Mouse (Mus musculus): ENCODE measurements around the gene Ubn2. TPM values are rescaled to one million over a fixed set of nuclear protein-coding genes. Genes with fewer than 3 reads are reported as not detected.
"Not testable (repeated sequence)": the region's sequence is repeated elsewhere in the genome, so short reads cannot be mapped to it uniquely, and the experiment has no call there.

Gene Ubn2
- polyA plus RNA-seq, 1 experiment = 16.6 TPM

DNA sequence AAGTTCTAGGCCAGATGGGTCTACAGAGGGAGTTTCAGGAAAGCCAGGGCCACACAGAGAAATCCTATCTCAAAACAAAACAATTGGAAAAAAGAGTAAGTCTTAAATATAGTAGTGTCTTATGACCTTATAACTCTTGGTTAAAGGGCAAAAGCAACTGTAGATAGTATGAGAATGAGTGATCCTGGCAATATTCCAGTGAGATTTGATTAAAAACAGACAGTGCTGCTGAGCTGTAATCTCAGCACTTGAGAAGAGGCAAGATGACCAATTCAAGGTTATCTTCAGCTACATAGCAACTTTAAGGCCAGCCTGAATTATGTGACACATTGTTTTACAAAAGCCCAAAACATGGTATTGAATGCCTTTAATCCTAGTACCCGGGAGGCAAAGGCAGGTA lies 114.0 kb downstream of the Ubn2 start:
- TF ChIP-seq POLR2A (IDR thresholded peaks at IDR 0.05; ENCODE audit: control insufficient read depth, extremely low read depth, insufficient read depth, low read length, poor library complexity) = no peak
- TF ChIP-seq CTCF (IDR thresholded peaks at IDR 0.05; ENCODE audit: borderline replicate concordance, control insufficient read depth, extremely low read depth, insufficient read depth, low read length, poor library complexity) = no peak
- DNase-seq = no peak
- WGBS = 97% methylated on average over 1 of the region's 1 CpGs
- no peak overlapping the region for H3K27ac ChIP-seq (ENCODE audit: control insufficient read depth, insufficient read depth, low read length)
- no peaks in the 10 kb centered on the region for H3K27me3 ChIP-seq (ENCODE audit: control insufficient read depth, insufficient read depth, low read length)
- no peaks in the 10 kb centered on the region for H3K36me3 ChIP-seq (ENCODE audit: control insufficient read depth, insufficient read depth, low read length)
- H3K4me3 ChIP-seq (ENCODE audit: control insufficient read depth, insufficient read depth, low read length) = no peak overlapping the region
- H3K4me1 ChIP-seq (replicated peaks; ENCODE audit: control insufficient read depth, insufficient read depth, low read length) = no peaks in the 10 kb centered on the region

GRCm38 (mm10) chr6:38548595-38548994 lies 114.8 kb downstream of the Ubn2 start:
- H3K4me1 ChIP-seq (replicated peaks; ENCODE audit: control insufficient read depth, insufficient read depth, low read length); H3K27me3 ChIP-seq (ENCODE audit: control insufficient read depth, insufficient read depth, low read length); H3K36me3 ChIP-seq (ENCODE audit: control insufficient read depth, insufficient read depth, low read length); H3K27ac ChIP-seq (ENCODE audit: control insufficient read depth, insufficient read depth, low read length); H3K4me3 ChIP-seq (ENCODE audit: control insufficient read depth, insufficient read depth, low read length); DNase-seq: not testable (repeated sequence)
- WGBS = 94% methylated on average over 7 of the region's 7 CpGs

GRCm38 (mm10) chr6:38549840-38550239 lies 116.1 kb downstream of the Ubn2 start:
- WGBS = 85% methylated on average over 6 of the region's 6 CpGs
- H3K4me3 ChIP-seq (ENCODE audit: control insufficient read depth, insufficient read depth, low read length) = not testable (repeated sequence)

GRCm38 (mm10) chr6:38550250-38551061 lies 116.7 kb downstream of the Ubn2 start:
- H3K4me3 ChIP-seq (ENCODE audit: control insufficient read depth, insufficient read depth, low read length) = peak overlapping the region; percentile 60
- TF ChIP-seq CTCF (IDR thresholded peaks at IDR 0.05; ENCODE audit: borderline replicate concordance, control insufficient read depth, extremely low read depth, insufficient read depth, low read length, poor library complexity) (no peak), POLR2A (IDR thresholded peaks at IDR 0.05; ENCODE audit: control insufficient read depth, extremely low read depth, insufficient read depth, low read length, poor library complexity) (no peak)
- no peaks in the 10 kb centered on the region for H3K27me3 ChIP-seq (ENCODE audit: control insufficient read depth, insufficient read depth, low read length)
- H3K36me3 ChIP-seq (ENCODE audit: control insufficient read depth, insufficient read depth, low read length) = no peaks in the 10 kb centered on the region
- DNase-seq = no peak
- no peaks in the 10 kb centered on the region for H3K4me1 ChIP-seq (replicated peaks; ENCODE audit: control insufficient read depth, insufficient read depth, low read length)
- peak overlapping the region; percentile 70 for H3K27ac ChIP-seq (ENCODE audit: control insufficient read depth, insufficient read depth, low read length)
- WGBS = 3% methylated on average over 28 of the region's 28 CpGs

More at GRCm38 (mm10) chr6:38549840-38550239, 116.1 kb downstream of the Ubn2 start:
- not testable (repeated sequence) for H3K27ac ChIP-seq (ENCODE audit: control insufficient read depth, insufficient read depth, low read length); H3K27me3 ChIP-seq (ENCODE audit: control insufficient read depth, insufficient read depth, low read length); H3K4me1 ChIP-seq (replicated peaks; ENCODE audit: control insufficient read depth, insufficient read depth, low read length); DNase-seq; H3K36me3 ChIP-seq (ENCODE audit: control insufficient read depth, insufficient read depth, low read length)

- TF ChIP-seq CTCF (IDR thresholded peaks at IDR 0.05; ENCODE audit: borderline replicate concordance, control insufficient read depth, extremely low read depth, insufficient read depth, low read length, poor library complexity) (peak; percentile 35; the same call in 1 of the 2 replicates), POLR2A (IDR thresholded peaks at IDR 0.05; ENCODE audit: control insufficient read depth, extremely low read depth, insufficient read depth, low read length, poor library complexity) (peak; percentile 89)
- peak within 1 kb of the TSS; percentile 94 for H3K4me3 ChIP-seq (ENCODE audit: control insufficient read depth, insufficient read depth, low read length)
- H3K27me3 ChIP-seq (ENCODE audit: control insufficient read depth, insufficient read depth, low read length) = no peaks in the 10 kb centered on the region
- H3K4me1 ChIP-seq (replicated peaks; ENCODE audit: control insufficient read depth, insufficient read depth, low read length) = no peaks in the 10 kb centered on the region
- under 1% methylated on average over 98 of the region's 98 CpGs for WGBS
- peak within 1 kb of the TSS; percentile 89 for H3K27ac ChIP-seq (ENCODE audit: control insufficient read depth, insufficient read depth, low read length)
- peak; percentile 94 for DNase-seq
- no peaks in the 10 kb centered on the region for H3K36me3 ChIP-seq (ENCODE audit: control insufficient read depth, insufficient read depth, low read length)
These were observed 117.6 kb downstream of the Ubn2 start, which contains the start of gene Luc7l2 for GRCm38 (mm10) chr6:38551062-38551988. Gene Luc7l2 (plus strand): TSS chr6:38551334.

GRCm38 (mm10) chr6:38551989-38552635 lies 118.4 kb downstream of the Ubn2 start:
- no peaks in the 10 kb centered on the region for H3K27me3 ChIP-seq (ENCODE audit: control insufficient read depth, insufficient read depth, low read length)

More at GRCm38 (mm10) chr6:38551989-38552635, 118.4 kb downstream of the Ubn2 start:
- Histone ChIP-seq H3K4me1 (replicated peaks; ENCODE audit: control insufficient read depth, insufficient read depth, low read length) (no peaks in the 10 kb centered on the region), H3K4me3 (ENCODE audit: control insufficient read depth, insufficient read depth, low read length) (peak overlapping the region; percentile 94), H3K36me3 (ENCODE audit: control insufficient read depth, insufficient read depth, low read length) (no peaks in the 10 kb centered on the region), H3K27ac (ENCODE audit: control insufficient read depth, insufficient read depth, low read length) (peak overlapping the region; percentile 89)
- under 1% methylated on average over 32 of the region's 32 CpGs for WGBS
- TF ChIP-seq CTCF (IDR thresholded peaks at IDR 0.05; ENCODE audit: borderline replicate concordance, control insufficient read depth, extremely low read depth, insufficient read depth, low read length, poor library complexity) = 0 out of 2 replicates have a peak, but pooled peaks have one; percentile 48
- peak; percentile 50 for TF ChIP-seq POLR2A (IDR thresholded peaks at IDR 0.05; ENCODE audit: control insufficient read depth, extremely low read depth, insufficient read depth, low read length, poor library complexity)
- DNase-seq = peak; percentile 98
